Mouse (Mus musculus) liver, postnatal 0 days (tissue): ENCODE results near the gene Agap1.

Experiments used
- CTCF ChIP-seq: sonication (generic); IDR thresholded peaks from 2 replicates; pipeline ENCODE4 v1.5.1; 2016; ENCODE audit warnings: antibody characterized with exemption, low read depth
- EP300 ChIP-seq: IDR thresholded peaks from 2 replicates; pipeline ENCODE4 v1.6.1; 2016; ENCODE audit warnings: antibody characterized with exemption, low read depth, mild to moderate bottlenecking

DNA sequence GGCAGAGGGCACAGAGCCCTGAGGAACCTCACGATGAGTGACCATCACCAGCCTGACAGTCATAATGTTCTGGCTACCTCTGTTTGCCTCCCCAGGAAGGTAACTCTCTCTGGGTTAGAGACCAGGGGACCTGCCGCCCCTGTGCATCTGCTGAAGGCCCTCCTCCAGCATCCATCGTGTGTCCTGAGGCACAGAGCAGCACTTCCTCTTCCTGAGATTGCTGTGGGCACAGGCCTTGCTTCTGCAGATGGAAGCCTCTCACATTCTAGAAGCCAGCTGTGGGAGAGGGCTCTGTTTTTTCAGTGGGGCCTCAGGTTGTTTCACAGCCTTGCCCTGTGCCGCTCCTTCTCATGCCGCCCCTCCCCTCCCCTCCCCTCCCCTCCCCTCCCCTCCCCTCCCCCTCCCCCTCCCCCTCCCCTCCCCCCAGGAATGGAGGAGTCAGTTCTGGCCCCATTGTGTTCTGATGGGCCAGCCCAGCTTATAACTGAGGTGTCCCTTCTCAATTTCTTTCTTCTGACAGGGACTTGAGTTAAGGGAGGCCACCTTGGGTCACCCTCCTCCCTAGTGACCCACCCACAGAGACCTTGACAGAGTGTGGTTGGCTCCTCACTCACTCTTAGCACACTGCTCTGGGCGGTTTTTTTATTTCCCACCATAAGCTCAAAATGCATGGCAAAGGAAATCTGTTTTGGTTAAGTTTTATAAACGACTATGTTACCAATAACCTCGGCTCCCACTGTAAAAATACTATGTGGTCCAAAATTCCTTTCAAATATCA, 166.6 kb downstream of the Agap1 start:
- TF ChIP-seq EP300 (no peak), CTCF (no peak)
